Comparison of ENCODE assay signal across 18 mouse cellular contexts in genomic region chr6:45518221-45518620, GRCm38 (mm10).
"Had no signal": no experiment of that assay in that cellular context is flagged by ENCODE, and none has a peak within 500 bp of the region (broad histone marks: within the 10 kb centered on the region; RNA-seq: fewer than 3 reads in every experiment).

No protein-coding gene starts in this region.

- H3K4me3 ChIP-seq: megakaryocyte, embryonic 14.5 days; midbrain, embryonic 10.5 days; midbrain, embryonic 15.5 days; neural tube, embryonic 12.5 days; neural tube, embryonic 15.5 days had no signal

- H3K4me1 ChIP-seq: megakaryocyte, embryonic 14.5 days; midbrain, embryonic 10.5 days; midbrain, embryonic 15.5 days; neural tube, embryonic 12.5 days; neural tube, embryonic 15.5 days had no signal

- H3K9me3 ChIP-seq: megakaryocyte, embryonic 14.5 days; midbrain, embryonic 10.5 days; midbrain, embryonic 15.5 days; neural tube, embryonic 12.5 days; neural tube, embryonic 15.5 days had no signal

- ATAC-seq: liver, postnatal 0 days; lung, postnatal 0 days; midbrain, embryonic 15.5 days had no signal

- DNase-seq: kidney, adult 11 months; kidney, adult 9 months; kidney, postnatal 14 days; kidney, postnatal 4 days; liver, postnatal 0 days; lung, embryonic 14.5 days; right cerebral cortex, adult 18-20 months; right cerebral cortex, postnatal 14 days; right cerebral cortex, postnatal 4 days; thymus, postnatal 25 days had no signal

- H3K27me3 ChIP-seq: megakaryocyte, embryonic 14.5 days; midbrain, embryonic 15.5 days; neural tube, embryonic 12.5 days; neural tube, embryonic 15.5 days had no signal

- H3K4me2 ChIP-seq: lung, embryonic 14.5 days; midbrain, embryonic 15.5 days; neural tube, embryonic 12.5 days; neural tube, embryonic 15.5 days had no signal

- H3K9ac ChIP-seq: liver, embryonic 14.5 days; liver, postnatal 0 days; lung, embryonic 14.5 days; midbrain, embryonic 15.5 days; neural tube, embryonic 12.5 days; neural tube, embryonic 15.5 days had no signal

- H3K27ac ChIP-seq: liver, embryonic 14.5 days; macrophage; midbrain, embryonic 10.5 days; midbrain, embryonic 15.5 days; neural tube, embryonic 12.5 days; neural tube, embryonic 15.5 days had no signal

- H3K36me3 ChIP-seq: midbrain, embryonic 10.5 days; midbrain, embryonic 15.5 days; neural tube, embryonic 12.5 days; neural tube, embryonic 15.5 days had no signal
